Mouse (Mus musculus) CH12F3 (cell line): Measurements from ENCODE around the gene Cd3g.

Experiments used
- in situ Hi-C: fragments of 300-500 bp; cut with MboI; formaldehyde crosslinking; loops from 2 replicates; pipeline ENCODE4 v1.14.3; 2020; ENCODE audit warnings: low sequenced_read_pairs

Gene Cd3g

DNA sequence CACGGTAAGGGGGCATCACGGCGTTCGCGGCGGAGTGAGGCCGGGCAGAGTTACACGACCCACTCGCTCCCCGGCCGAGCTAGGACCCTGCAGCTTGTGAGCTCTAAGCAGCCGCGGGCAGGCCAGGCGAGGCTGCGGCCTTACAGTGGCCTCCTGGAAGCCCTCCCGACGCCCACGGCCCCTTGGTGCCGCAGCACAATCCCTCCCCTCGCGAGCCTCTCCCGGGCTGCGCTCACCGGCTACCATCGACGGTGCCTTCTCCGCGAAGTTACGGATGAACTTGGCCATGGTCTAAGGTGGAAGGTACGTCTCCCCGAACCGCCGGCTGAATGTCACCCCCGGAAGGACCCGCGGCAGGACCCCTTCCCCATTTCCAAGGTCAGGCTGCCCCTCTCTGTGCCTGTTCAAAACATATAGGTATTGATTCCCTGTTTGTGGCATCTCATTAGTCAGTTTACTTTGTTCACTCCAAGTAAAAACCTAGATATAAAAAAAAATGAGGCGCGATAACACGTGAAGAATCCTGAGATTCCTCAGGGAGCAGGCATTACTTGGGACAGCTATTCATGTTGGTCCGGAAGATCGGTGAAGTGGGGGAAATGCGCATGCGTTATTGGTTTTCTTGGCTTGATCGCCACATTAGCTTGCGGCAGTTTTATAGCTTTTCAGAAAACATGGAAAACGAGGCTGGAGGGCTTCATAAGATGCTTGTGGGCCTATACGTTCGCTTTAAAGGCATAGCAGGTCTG is 59.7 kb downstream of the Cd3g start, which contains the start of gene Atp5l:
TSS of gene Atp5l (minus strand) at position 369 of the 749 bp plus-strand sequence.
- in situ Hi-C loops: no loop called here

DNA sequence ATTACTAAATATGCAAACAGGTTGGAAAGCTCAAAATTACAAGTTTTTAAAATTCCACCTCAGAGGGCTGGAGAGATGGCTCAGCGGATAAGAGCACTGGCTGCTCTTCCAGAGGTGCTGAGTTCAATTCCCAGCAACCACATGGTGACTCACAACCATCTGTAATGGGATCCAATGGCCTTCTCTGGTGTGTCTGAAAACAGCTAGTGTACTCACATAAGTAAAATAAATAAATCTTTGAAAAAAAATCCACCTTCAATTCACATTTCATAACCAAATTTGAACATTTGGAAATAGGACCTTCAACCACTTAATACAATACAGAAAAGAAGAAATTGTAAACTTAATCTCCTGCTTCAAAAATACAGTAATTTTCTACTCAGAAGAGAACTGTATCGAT is 60.6 kb downstream of the Cd3g start:
- in situ Hi-C loops: no loop called here
